Mouse (Mus musculus) brain, embryonic 14.5 days (tissue): ENCODE data around the gene Gpr84. TPM values are rescaled to one million over a fixed set of nuclear protein-coding genes. Genes with fewer than 3 reads are reported as not detected.

ENCODE experiments used
- DNase-seq: peaks from one replicate; pipeline ENCODE4 v3.0.0-alpha.2; 2011; ENCODE audit warnings: low read depth
- CTCF ChIP-seq: fragments of 200-500 bp; IDR thresholded peaks from 2 replicates; pipeline ENCODE4 v1.5.1; 2012; ENCODE audit warnings: inconsistent platforms, mild to moderate bottlenecking, moderate library complexity, borderline replicate concordance; ENCODE audit not compliant: insufficient read depth, insufficient read length; ENCODE audit errors: extremely low read depth
- POLR2A ChIP-seq: fragments of 200-500 bp; IDR thresholded peaks from 2 replicates; pipeline ENCODE4 v1.6.1; 2012; ENCODE audit warnings: mild to moderate bottlenecking, inconsistent platforms, borderline replicate concordance; ENCODE audit not compliant: poor library complexity, insufficient read depth, insufficient read length, severe bottlenecking; ENCODE audit errors: extremely low read depth
- polyA plus RNA-seq: library from polyadenylated mRNA; depleted of rRNA; stranded (reverse); fragments of >200 nt; gene quantifications from 2 replicates; pipeline ENCODE4 v1.2.3, GENCODE M21; 2012

The Gpr84 gene
- polyA plus RNA-seq, 1 experiment: 0.30 TPM

DNA sequence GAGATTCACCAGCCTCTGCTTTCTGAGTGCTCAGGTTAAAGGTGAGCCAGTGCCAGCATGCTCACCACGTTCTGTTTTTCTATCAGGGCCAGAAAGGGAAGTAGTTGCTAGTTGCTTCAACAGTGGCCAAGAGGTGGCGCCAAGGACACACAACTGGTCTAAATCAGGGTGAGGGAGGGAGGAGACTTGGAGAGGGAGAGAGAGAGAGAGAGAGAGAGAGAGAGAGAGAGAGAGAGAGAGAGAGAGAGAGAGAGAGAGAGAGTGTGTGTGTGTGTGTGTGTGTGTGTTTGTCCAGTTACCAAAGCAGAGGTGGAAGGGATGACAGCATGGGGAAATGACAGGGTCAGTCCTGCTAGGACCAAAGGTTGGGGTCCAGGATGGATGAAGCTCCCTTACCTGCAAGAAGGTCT is 36.9 kb upstream of the Gpr84 start:
- TF ChIP-seq POLR2A: no peak
- peak; percentile 62; the same call in 1 of the 2 replicates for TF ChIP-seq CTCF

DNA sequence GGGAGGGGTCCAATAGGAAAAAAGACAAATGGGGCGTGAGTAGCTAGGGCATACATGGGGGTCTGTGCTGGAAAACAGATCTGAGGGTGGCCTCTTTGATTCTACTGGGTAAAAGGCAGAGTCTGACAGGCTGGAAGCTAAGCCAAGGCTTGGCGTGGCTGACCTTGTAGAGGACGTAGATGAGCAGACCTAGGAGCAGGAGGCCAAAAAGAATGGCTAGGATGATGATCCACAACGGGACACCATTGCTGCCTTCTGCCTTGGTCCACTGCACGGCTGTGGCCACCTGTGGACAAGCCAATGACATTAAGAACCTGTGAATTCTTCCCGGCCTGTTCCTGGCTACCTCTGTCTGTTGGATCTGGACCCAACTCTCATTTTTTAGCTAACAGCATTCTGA is 35.4 kb upstream of the Gpr84 start:
- no peak for DNase-seq
- TF ChIP-seq CTCF (no peak), POLR2A (no peak)

More for the DNA sequence above, 36.9 kb upstream of the Gpr84 start:
- peak; percentile 87 for DNase-seq

DNA sequence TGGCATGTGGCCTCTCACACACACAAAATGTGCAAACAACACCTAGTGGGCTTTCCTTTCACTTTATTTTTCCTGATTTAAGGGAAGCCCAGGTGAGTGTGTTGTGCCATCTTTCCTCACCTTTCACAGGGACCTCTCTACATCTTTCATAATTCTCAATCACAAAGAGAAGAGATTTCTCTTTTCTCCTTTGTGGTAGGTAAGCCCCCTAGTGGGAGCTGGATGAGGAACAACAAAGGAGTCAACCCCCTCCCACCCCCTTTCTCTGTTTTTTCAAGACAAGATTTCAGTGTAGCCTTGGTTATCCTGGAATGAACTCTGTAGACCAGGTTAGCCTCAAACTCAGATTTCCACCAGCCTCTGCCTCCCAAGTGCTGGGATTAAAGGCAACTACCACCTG is 33.1 kb upstream of the Gpr84 start:
- TF ChIP-seq CTCF (no peak), POLR2A (no peak)
- no peak for DNase-seq

DNA sequence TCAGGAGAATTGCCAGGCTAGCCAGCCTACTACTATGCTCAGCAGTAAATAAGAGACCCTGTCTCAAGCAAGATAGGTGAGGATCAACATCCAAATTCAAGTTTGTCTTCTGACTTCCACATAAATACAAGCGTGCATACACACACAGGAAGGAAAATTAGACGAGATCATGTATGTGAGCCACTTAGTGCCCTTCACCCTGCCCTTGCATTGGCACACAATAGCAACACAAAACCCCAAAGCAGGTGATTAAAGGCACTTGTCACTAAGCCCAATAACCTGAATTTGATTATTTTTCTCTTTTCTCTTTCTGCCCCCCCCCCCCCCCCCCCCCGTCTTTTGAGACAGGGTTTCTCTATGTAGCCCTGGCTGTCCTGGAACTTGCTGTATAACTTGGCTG is 32.6 kb upstream of the Gpr84 start:
- DNase-seq: no peak
- TF ChIP-seq CTCF: no peak
- TF ChIP-seq POLR2A: no peak

GRCm38 (mm10) chr15:103342415-103342814 is 32.0 kb upstream of the Gpr84 start:
- DNase-seq: peak; percentile 92
- peak; percentile 85; the same call in 1 of the 2 replicates for TF ChIP-seq CTCF
- TF ChIP-seq POLR2A: no peak

DNA sequence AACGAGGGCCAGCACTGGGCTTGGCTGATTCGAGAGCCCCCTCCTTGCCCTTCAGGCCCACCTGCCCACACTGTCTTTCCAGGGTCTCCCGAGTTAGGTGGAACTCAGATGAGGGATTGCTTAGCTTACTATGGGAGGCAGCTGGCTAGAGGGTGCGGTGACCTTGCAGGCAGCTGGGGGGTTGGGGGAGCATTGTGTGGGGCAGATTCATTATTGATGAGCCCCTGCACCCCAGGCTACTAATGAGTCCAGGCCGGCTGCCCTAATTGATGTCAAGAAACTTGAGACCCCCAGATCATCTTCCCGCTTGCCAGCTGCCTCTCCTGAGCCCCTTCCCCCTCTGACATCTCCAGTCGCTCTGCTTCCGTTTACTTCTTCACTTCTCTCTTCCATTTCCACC is 31.1 kb upstream of the Gpr84 start:
- TF ChIP-seq POLR2A: no peak
- TF ChIP-seq CTCF: no peak
- no peak for DNase-seq

GRCm38 (mm10) chr15:103340786-103341185 is 30.4 kb upstream of the Gpr84 start:
- TF ChIP-seq CTCF (0 out of 2 replicates have a peak, but pooled peaks have one; percentile 6), POLR2A (no peak)
- DNase-seq: no peak

- peak; percentile 62 for DNase-seq
- TF ChIP-seq CTCF (0 out of 2 replicates have a peak, but pooled peaks have one; percentile 10), POLR2A (no peak)
Observed at GRCm38 (mm10) chr15:103339961-103340337, 29.5 kb upstream of the Gpr84 start, which contains the start of gene Zfp385a. TSS of gene Zfp385a (minus strand) at chr15:103340093.

DNA sequence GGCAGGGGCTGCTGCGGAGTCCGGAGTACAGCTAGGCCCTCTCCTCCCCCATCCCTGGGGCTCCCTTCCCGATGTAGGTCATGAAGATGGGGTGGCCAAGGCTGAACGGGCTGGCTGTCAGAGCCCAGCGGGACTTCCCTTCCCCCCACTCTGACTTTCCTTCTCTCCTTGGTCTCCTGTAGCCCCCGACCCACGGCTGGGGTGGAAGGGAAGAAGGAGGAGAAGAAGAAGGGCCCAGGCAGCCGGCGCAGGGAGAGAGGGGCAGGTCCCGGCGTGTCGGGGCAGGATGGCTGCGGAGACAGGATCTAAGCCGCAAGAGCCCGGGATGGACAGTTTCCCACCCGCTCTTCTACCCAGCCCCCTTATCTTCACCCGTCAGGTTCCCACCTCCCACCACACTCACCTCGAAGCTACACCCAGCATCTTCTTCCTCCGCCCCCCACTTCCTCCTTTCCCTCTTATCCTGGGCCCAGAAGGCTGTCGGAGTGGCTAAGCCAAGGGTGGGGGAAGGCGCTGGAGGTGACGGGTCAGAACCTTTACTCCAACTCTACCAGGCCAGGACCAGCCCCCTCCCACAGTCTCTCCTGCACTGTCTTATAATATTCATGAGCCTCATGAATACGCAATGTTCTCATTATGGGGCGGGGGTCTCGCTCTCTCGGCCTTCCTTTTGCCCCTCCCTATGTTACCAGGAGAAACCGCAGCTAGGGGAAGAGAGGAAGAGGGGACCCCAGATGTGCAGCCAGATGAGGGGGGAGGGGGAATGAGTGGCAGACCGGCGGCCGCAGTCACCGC is 29.0 kb upstream of the Gpr84 start:
- no peak for DNase-seq
- TF ChIP-seq CTCF (no peak), POLR2A (no peak)

- DNase-seq: no peak
- TF ChIP-seq POLR2A (no peak), CTCF (no peak)
Observed at GRCm38 (mm10) chr15:103338829-103339165, 28.4 kb upstream of the Gpr84 start.

DNA sequence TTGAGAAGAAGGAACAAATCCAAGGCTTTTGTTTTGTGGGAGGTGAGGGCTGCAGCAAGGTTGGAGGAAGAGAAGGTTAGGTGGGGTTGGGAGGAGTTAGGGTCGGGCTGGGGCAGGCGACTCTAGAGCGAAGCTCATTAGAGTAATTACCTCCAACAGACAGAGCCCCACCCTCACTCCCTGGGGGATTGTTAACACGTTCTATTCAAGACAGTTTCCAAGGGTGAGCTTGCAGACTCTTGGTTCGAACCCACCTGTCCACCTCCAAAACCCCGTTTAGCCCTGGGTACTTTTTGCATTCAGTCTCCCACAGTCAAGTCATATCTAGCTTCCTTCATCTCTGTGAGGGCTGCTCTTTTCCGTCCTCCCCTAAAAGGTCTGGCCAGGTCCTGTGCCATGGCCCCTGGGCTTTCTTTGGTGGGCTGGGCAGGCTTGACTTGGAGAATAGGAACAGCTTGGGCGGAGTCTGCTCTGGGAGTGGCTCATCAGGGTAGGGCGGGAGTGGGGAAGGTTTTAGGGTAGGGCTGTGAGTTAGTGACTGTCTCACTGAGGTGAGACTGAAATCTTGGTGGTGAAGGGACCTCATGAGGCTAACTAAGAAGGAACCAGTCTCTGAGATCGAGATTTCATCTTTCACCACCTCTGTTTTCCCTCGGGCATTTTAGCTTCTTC is 26.7 kb upstream of the Gpr84 start:
- no peak for DNase-seq
- TF ChIP-seq POLR2A (no peak), CTCF (no peak)

- no peak for DNase-seq
- TF ChIP-seq CTCF (no peak), POLR2A (no peak)
Observed at GRCm38 (mm10) chr15:103335488-103336235, 25.2 kb upstream of the Gpr84 start.
